Mouse (Mus musculus): Measurements from ENCODE around the gene Slc9a2. TPM values are rescaled to one million over a fixed set of nuclear protein-coding genes. Genes with fewer than 3 reads are reported as not detected.

The Slc9a2 gene
- polyA plus RNA-seq (2012; rRNA removed) = 2.9 and 3.3 TPM in 2 replicates

GRCm38 (mm10) chr1:40680067-40680867 is at the start of gene Slc9a2:
TSS of gene Slc9a2 (plus strand) at chr1:40680574.

GRCm38 (mm10) chr1:40790324-40791141 is 110.2 kb downstream of the Slc9a2 start, which contains the start of gene Mfsd9:
TSS of gene Mfsd9 (minus strand) at chr1:40790687.

GRCm38 (mm10) chr1:40805351-40805750 is 125.0 kb downstream of the Slc9a2 start, which contains the start of gene Tmem182:
TSS of gene Tmem182 (plus strand) at chr1:40805601.

Other genes starting within 250 kb of the Slc9a2 start
- gene Il18r1, start 215.0 kb upstream of the Slc9a2 start, polyA plus RNA-seq (2012; rRNA removed) = 0.32 and 0.48 TPM in 2 replicates
- gene Il18rap, start 165.2 kb upstream of the Slc9a2 start, polyA plus RNA-seq (2012; rRNA removed) = 0.09 and 0.16 TPM in 2 replicates
- 0.08 and 0.26 TPM in 2 replicates for gene Slc9a4, start 100.5 kb upstream of the Slc9a2 start, polyA plus RNA-seq (2012; rRNA removed)
- 4.2 and 4.9 TPM in 2 replicates for gene Mfsd9, start 110.1 kb downstream of the Slc9a2 start, polyA plus RNA-seq (2012; rRNA removed)
- 1.0 and 1.2 TPM in 2 replicates for gene Tmem182, start 125.0 kb downstream of the Slc9a2 start, polyA plus RNA-seq (2012; rRNA removed)

All from ovary, adult 2 months (tissue).